Mouse (Mus musculus): ENCODE results near the gene Gm10491. TPM values are rescaled to one million over a fixed set of nuclear protein-coding genes. Genes with fewer than 3 reads are reported as not detected.

Gene Gm10491
- not detected for polyA plus RNA-seq (2014; fragmentation: Illumina TruSeq; extraction: RNeasy Lipid Tissue Mini Kit (QIAGEN cat#74804); ENCODE audit: low read depth, low replicate concordance)

GRCm38 (mm10) chrX:7907735-7908134 is at the start of gene Gm10491:
Gm10491 (minus strand) TSS chrX:7907835.

GRCm38 (mm10) chrX:7947108-7947899 is 39.7 kb upstream of the Gm10491 start, which contains the start of gene Hdac6:
Hdac6 (minus strand) TSS chrX:7947889.

GRCm38 (mm10) chrX:7928270-7928790 is 20.7 kb upstream of the Gm10491 start, which contains the start of gene Eras:
Eras (minus strand) TSS chrX:7928607.

GRCm38 (mm10) chrX:7919601-7920383 is 12.2 kb upstream of the Gm10491 start, which contains the start of gene Pcsk1n:
Pcsk1n (plus strand) TSS chrX:7919822.

GRCm38 (mm10) chrX:7909242-7909641 is 1.6 kb upstream of the Gm10491 start, which contains the start of gene Gm10490:
Gm10490 (plus strand) TSS chrX:7909542.

GRCm38 (mm10) chrX:7898880-7899874 is 8.5 kb downstream of the Gm10491 start, which contains the start of the genes Pqbp1 and Timm17b:
Pqbp1 (minus strand) TSS chrX:7899269.
Timm17b (plus strand) TSS chrX:7899357.

GRCm38 (mm10) chrX:7883841-7884567 is 23.6 kb downstream of the Gm10491 start, which contains the start of gene Slc35a2:
Slc35a2 (plus strand) TSS chrX:7884028.

GRCm38 (mm10) chrX:7878007-7878419 is 29.6 kb downstream of the Gm10491 start, which contains the start of gene Pim2:
Pim2 (plus strand) TSS chrX:7878262.

Other genes starting within 250 kb of the Gm10491 start
- 262 TPM for gene Plp2, start 236.4 kb downstream of the Gm10491 start, polyA plus RNA-seq (2014; fragmentation: Illumina TruSeq; extraction: RNeasy Lipid Tissue Mini Kit (QIAGEN cat#74804); ENCODE audit: low read depth, low replicate concordance)
- gene Magix, start 226.6 kb downstream of the Gm10491 start, polyA plus RNA-seq (2014; fragmentation: Illumina TruSeq; extraction: RNeasy Lipid Tissue Mini Kit (QIAGEN cat#74804); ENCODE audit: low read depth, low replicate concordance): 3.4 TPM
- gene Gpkow, start 210.7 kb downstream of the Gm10491 start, polyA plus RNA-seq (2014; fragmentation: Illumina TruSeq; extraction: RNeasy Lipid Tissue Mini Kit (QIAGEN cat#74804); ENCODE audit: low read depth, low replicate concordance): 26.6 TPM
- 59.6 TPM for gene Wdr45, start 193.5 kb downstream of the Gm10491 start, polyA plus RNA-seq (2014; fragmentation: Illumina TruSeq; extraction: RNeasy Lipid Tissue Mini Kit (QIAGEN cat#74804); ENCODE audit: low read depth, low replicate concordance)
- gene Gm45208, start 185.6 kb downstream of the Gm10491 start, polyA plus RNA-seq (2014; fragmentation: Illumina TruSeq; extraction: RNeasy Lipid Tissue Mini Kit (QIAGEN cat#74804); ENCODE audit: low read depth, low replicate concordance): not detected
- 12.3 TPM for gene Praf2, start 179.4 kb downstream of the Gm10491 start, polyA plus RNA-seq (2014; fragmentation: Illumina TruSeq; extraction: RNeasy Lipid Tissue Mini Kit (QIAGEN cat#74804); ENCODE audit: low read depth, low replicate concordance)
- gene Ccdc120, start 156.9 kb downstream of the Gm10491 start, polyA plus RNA-seq (2014; fragmentation: Illumina TruSeq; extraction: RNeasy Lipid Tissue Mini Kit (QIAGEN cat#74804); ENCODE audit: low read depth, low replicate concordance): 18.1 TPM
- gene Tfe3, start 145.3 kb downstream of the Gm10491 start, polyA plus RNA-seq (2014; fragmentation: Illumina TruSeq; extraction: RNeasy Lipid Tissue Mini Kit (QIAGEN cat#74804); ENCODE audit: low read depth, low replicate concordance): 70.2 TPM
- gene Gripap1, start 118.1 kb downstream of the Gm10491 start, polyA plus RNA-seq (2014; fragmentation: Illumina TruSeq; extraction: RNeasy Lipid Tissue Mini Kit (QIAGEN cat#74804); ENCODE audit: low read depth, low replicate concordance): 44.2 TPM
- 6.5 TPM for gene Kcnd1, start 85.5 kb downstream of the Gm10491 start, polyA plus RNA-seq (2014; fragmentation: Illumina TruSeq; extraction: RNeasy Lipid Tissue Mini Kit (QIAGEN cat#74804); ENCODE audit: low read depth, low replicate concordance)
- 83.1 TPM for gene Otud5, start 66.5 kb downstream of the Gm10491 start, polyA plus RNA-seq (2014; fragmentation: Illumina TruSeq; extraction: RNeasy Lipid Tissue Mini Kit (QIAGEN cat#74804); ENCODE audit: low read depth, low replicate concordance)
- 12.6 TPM for gene Pim2, start 29.6 kb downstream of the Gm10491 start, polyA plus RNA-seq (2014; fragmentation: Illumina TruSeq; extraction: RNeasy Lipid Tissue Mini Kit (QIAGEN cat#74804); ENCODE audit: low read depth, low replicate concordance)
- 32.2 TPM for gene Slc35a2, start 23.8 kb downstream of the Gm10491 start, polyA plus RNA-seq (2014; fragmentation: Illumina TruSeq; extraction: RNeasy Lipid Tissue Mini Kit (QIAGEN cat#74804); ENCODE audit: low read depth, low replicate concordance)
- 57.6 TPM for gene Pqbp1, start 8.6 kb downstream of the Gm10491 start, polyA plus RNA-seq (2014; fragmentation: Illumina TruSeq; extraction: RNeasy Lipid Tissue Mini Kit (QIAGEN cat#74804); ENCODE audit: low read depth, low replicate concordance)
- 38.1 TPM for gene Timm17b, start 8.5 kb downstream of the Gm10491 start, polyA plus RNA-seq (2014; fragmentation: Illumina TruSeq; extraction: RNeasy Lipid Tissue Mini Kit (QIAGEN cat#74804); ENCODE audit: low read depth, low replicate concordance)
- gene Gm10490, start 1.7 kb upstream of the Gm10491 start, polyA plus RNA-seq (2014; fragmentation: Illumina TruSeq; extraction: RNeasy Lipid Tissue Mini Kit (QIAGEN cat#74804); ENCODE audit: low read depth, low replicate concordance): not detected
- gene Pcsk1n, start 12.0 kb upstream of the Gm10491 start, polyA plus RNA-seq (2014; fragmentation: Illumina TruSeq; extraction: RNeasy Lipid Tissue Mini Kit (QIAGEN cat#74804); ENCODE audit: low read depth, low replicate concordance): 0.57 TPM
- not detected for gene Eras, start 20.8 kb upstream of the Gm10491 start, polyA plus RNA-seq (2014; fragmentation: Illumina TruSeq; extraction: RNeasy Lipid Tissue Mini Kit (QIAGEN cat#74804); ENCODE audit: low read depth, low replicate concordance)
- gene Hdac6, start 40.1 kb upstream of the Gm10491 start, polyA plus RNA-seq (2014; fragmentation: Illumina TruSeq; extraction: RNeasy Lipid Tissue Mini Kit (QIAGEN cat#74804); ENCODE audit: low read depth, low replicate concordance): 121 TPM
- gene Gata1, start 70.2 kb upstream of the Gm10491 start, polyA plus RNA-seq (2014; fragmentation: Illumina TruSeq; extraction: RNeasy Lipid Tissue Mini Kit (QIAGEN cat#74804); ENCODE audit: low read depth, low replicate concordance): 0.26 TPM
- gene Glod5, start 110.7 kb upstream of the Gm10491 start, polyA plus RNA-seq (2014; fragmentation: Illumina TruSeq; extraction: RNeasy Lipid Tissue Mini Kit (QIAGEN cat#74804); ENCODE audit: low read depth, low replicate concordance): 0.91 TPM
- 15.3 TPM for gene Suv39h1, start 166.9 kb upstream of the Gm10491 start, polyA plus RNA-seq (2014; fragmentation: Illumina TruSeq; extraction: RNeasy Lipid Tissue Mini Kit (QIAGEN cat#74804); ENCODE audit: low read depth, low replicate concordance)
- 9.3 TPM for gene Was, start 182.7 kb upstream of the Gm10491 start, polyA plus RNA-seq (2014; fragmentation: Illumina TruSeq; extraction: RNeasy Lipid Tissue Mini Kit (QIAGEN cat#74804); ENCODE audit: low read depth, low replicate concordance)
- 50.3 TPM for gene Wdr13, start 225.1 kb upstream of the Gm10491 start, polyA plus RNA-seq (2014; fragmentation: Illumina TruSeq; extraction: RNeasy Lipid Tissue Mini Kit (QIAGEN cat#74804); ENCODE audit: low read depth, low replicate concordance)
- 373 TPM for gene Rbm3, start 238.0 kb upstream of the Gm10491 start, polyA plus RNA-seq (2014; fragmentation: Illumina TruSeq; extraction: RNeasy Lipid Tissue Mini Kit (QIAGEN cat#74804); ENCODE audit: low read depth, low replicate concordance)